21 mouse cellular contexts compared by ENCODE assay signal in the genomic region with DNA sequence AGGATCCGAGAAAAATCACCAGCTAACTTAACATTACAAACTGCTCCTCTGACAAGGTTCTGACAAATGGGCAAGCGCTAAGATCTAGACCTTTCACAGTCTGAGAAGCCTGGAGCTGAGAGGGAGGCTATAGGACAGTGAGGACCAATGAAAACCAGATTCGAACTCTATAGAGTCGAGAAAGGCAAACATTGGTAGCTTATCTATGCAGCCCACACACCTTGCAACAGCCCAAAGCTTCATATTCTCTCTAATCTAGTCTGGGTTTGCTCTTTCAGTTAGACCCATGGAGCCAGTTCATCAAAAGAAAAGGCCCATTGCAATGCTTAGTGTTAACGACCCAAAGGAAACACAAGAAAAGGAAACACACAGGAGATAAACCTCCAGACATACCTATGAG.
"Had no signal": no experiment of that assay in that cellular context is flagged by ENCODE, and none has a peak within 500 bp of the region (broad histone marks: within the 10 kb centered on the region; RNA-seq: fewer than 3 reads in every experiment).

No protein-coding gene starts in this region.

- H3K36me3 ChIP-seq: intestine, embryonic 15.5 days; lung, embryonic 15.5 days; midbrain, embryonic 12.5 days; midbrain, embryonic 15.5 days; neural tube, embryonic 13.5 days; stomach, embryonic 15.5 days had no signal

- H3K9ac ChIP-seq: intestine, embryonic 15.5 days; lung, embryonic 15.5 days; midbrain, embryonic 12.5 days; midbrain, embryonic 15.5 days; neural tube, embryonic 13.5 days; stomach, embryonic 15.5 days had no signal

- H3K27me3 ChIP-seq: intestine, embryonic 15.5 days; lung, embryonic 15.5 days; midbrain, embryonic 15.5 days; neural tube, embryonic 13.5 days; stomach, embryonic 15.5 days had no signal

- H3K4me2 ChIP-seq: intestine, embryonic 15.5 days; lung, embryonic 15.5 days; midbrain, embryonic 12.5 days; midbrain, embryonic 15.5 days; neural tube, embryonic 13.5 days; stomach, embryonic 15.5 days had no signal

- H3K4me3 ChIP-seq: intestine, embryonic 15.5 days; layer of hippocampus, adult 2 months; left cerebral cortex, adult 2 months; lung, embryonic 15.5 days; midbrain, embryonic 12.5 days; midbrain, embryonic 15.5 days; myocyte; neural tube, embryonic 13.5 days; stomach, embryonic 15.5 days had no signal

- ATAC-seq: intestine, embryonic 15.5 days; midbrain, embryonic 15.5 days had no signal

- H3K4me1 ChIP-seq: intestine, embryonic 15.5 days had no signal

- H3K9me3 ChIP-seq: intestine, embryonic 15.5 days; lung, embryonic 15.5 days; midbrain, embryonic 12.5 days; midbrain, embryonic 15.5 days; neural tube, embryonic 13.5 days; stomach, embryonic 15.5 days had no signal

- DNase-seq: kidney, adult 11 months; kidney, postnatal 25 days; layer of hippocampus, adult 9-11 months; layer of hippocampus, postnatal 36 days; lung, adult 18-20 months; lung, postnatal 10 days; lung, postnatal 36 days; retina, postnatal 1 day; right cerebral cortex, postnatal 25 days; spleen, adult 18-20 months; thymus, postnatal 36 days had no signal

- H3K27ac ChIP-seq: intestine, embryonic 15.5 days; kidney, postnatal 0 days; layer of hippocampus, adult 2 months; left cerebral cortex, adult 2 months; lung, embryonic 15.5 days; midbrain, embryonic 12.5 days; midbrain, embryonic 15.5 days; neural tube, embryonic 13.5 days; stomach, embryonic 15.5 days had no signal
